Mouse (Mus musculus) thymus, adult 2 months (tissue): ENCODE results near the gene Bcl11a.

Source experiments
- CTCF ChIP-seq: fragments of 200-500 bp; IDR thresholded peaks from 2 replicates; pipeline ENCODE4 v1.5.1; 2012; ENCODE audit warnings: mild to moderate bottlenecking, control low read depth, low read length, moderate library complexity, borderline replicate concordance; ENCODE audit not compliant: control insufficient read depth, poor library complexity, insufficient read depth; ENCODE audit errors: extremely low read depth
- POLR2A ChIP-seq: fragments of 200-500 bp; IDR thresholded peaks from 2 replicates; pipeline ENCODE4 v1.6.1; 2012; ENCODE audit warnings: mild to moderate bottlenecking, low read length, control low read depth, moderate library complexity; ENCODE audit not compliant: control insufficient read depth, poor library complexity, insufficient read depth; ENCODE audit errors: extremely low read depth

DNA sequence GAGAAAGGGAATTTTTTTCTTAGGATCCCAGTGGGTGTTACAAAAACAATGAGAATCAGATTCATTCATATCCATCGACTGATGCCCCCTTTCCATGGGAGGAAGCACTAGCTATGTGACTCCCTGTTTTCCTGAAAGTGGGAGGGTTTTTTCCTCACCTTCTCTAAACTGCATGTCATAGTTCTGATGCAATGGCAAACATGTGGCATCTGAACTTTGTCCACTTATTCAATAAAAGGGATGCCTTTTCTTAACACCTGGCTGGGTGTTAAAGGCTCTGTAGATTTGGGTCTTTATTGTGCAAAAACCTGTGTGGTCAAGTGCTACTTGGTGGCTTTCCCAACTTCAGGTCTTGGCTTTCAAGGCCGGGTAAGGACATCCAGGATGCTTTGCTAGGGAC is 57.4 kb downstream of the Bcl11a start:
- no peak for TF ChIP-seq CTCF
- no peak for TF ChIP-seq POLR2A
